In the genomic region with DNA sequence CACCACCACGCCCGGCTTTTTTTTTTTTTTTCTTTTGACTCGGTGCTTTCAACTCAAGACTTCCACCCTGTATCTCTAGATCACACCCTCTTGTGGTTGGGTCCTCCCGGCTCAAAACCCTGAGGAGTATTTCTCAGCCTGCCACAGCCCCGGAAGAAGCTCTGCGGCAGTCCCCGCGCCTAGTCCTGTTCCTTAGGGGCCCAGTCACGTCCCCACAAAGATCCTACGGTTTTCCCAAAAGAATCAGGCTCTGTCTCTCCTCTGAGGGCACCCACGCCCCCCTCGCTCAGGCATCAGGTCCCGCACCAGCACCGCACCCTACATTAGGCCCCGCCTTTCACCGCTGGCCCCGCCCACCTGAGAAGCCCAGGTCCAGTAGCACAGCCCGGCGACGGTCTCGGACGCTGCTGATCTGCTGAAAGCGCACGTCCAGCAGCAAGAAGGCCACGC, we compare ENCODE assay signal across 8 mouse cellular contexts. TPM values are rescaled to one million over a fixed set of nuclear protein-coding genes. Genes with fewer than 3 reads are reported as not detected.
DNase-seq lines count a peak whose midpoint lies in the region; ATAC-seq and TF ChIP-seq lines count a peak whose summit lies in the region.

No protein-coding gene starts in this region.

- peak; percentile 74 for DNase-seq in 416B (ENCODE audit: low read depth)
- DNase-seq in ES-E14 (ENCODE audit: low read depth, low spot score), result no peak
- DNase-seq in hindbrain, embryonic 10.5 days (ENCODE audit: low spot score), result peak; percentile 61
- DNase-seq in testis, postnatal 14 days (ENCODE audit: low spot score), result peak; percentile 57
- no peak for DNase-seq in ovary, postnatal 10 days (ENCODE audit: low spot score)

- no peaks in the 10 kb centered on the region for H3K9me3 ChIP-seq in ES-E14 (ENCODE audit: control insufficient read depth, insufficient read depth, low read depth, low read length)
- no peaks in the 10 kb centered on the region for H3K9me3 ChIP-seq in embryonic facial prominence, embryonic 13.5 days
- no peaks in the 10 kb centered on the region for H3K9me3 ChIP-seq in hindbrain, embryonic 10.5 days
- no peaks in the 10 kb centered on the region for H3K9me3 ChIP-seq in limb, embryonic 15.5 days
- H3K9me3 ChIP-seq in midbrain, embryonic 15.5 days, result no peaks in the 10 kb centered on the region

- H3K9ac ChIP-seq in ES-E14 (ENCODE audit: insufficient read depth, low read depth, low read length, poor library complexity, severe bottlenecking), result peak overlapping the region; percentile 1; the same call in 1 of the 2 replicates
- peak overlapping the region; percentile 58 for H3K9ac ChIP-seq in embryonic facial prominence, embryonic 13.5 days
- H3K9ac ChIP-seq in limb, embryonic 15.5 days, result no peak overlapping the region
- H3K9ac ChIP-seq in midbrain, embryonic 15.5 days, result peak overlapping the region; percentile 42

- H3K27me3 ChIP-seq in embryonic facial prominence, embryonic 13.5 days, result peaks cover 58% of the 10 kb centered on the region
- H3K27me3 ChIP-seq in hindbrain, embryonic 10.5 days (ENCODE audit: insufficient read depth, poor library complexity, severe bottlenecking), result peaks cover 58% of the 10 kb centered on the region
- H3K27me3 ChIP-seq in limb, embryonic 15.5 days, result peaks cover 51% of the 10 kb centered on the region
- H3K27me3 ChIP-seq in midbrain, embryonic 15.5 days (replicated peaks), result peaks cover 7% of the 10 kb centered on the region

- H3K4me1 ChIP-seq in ES-E14 (ENCODE audit: control insufficient read depth in 2 of 2, insufficient read depth in 2 of 2, low read length in 2 of 2, poor library complexity in 1 of 2), result peaks cover 7 to 11% of the 10 kb centered on the region in 2 experiments
- peaks cover 21% of the 10 kb centered on the region for H3K4me1 ChIP-seq in embryonic facial prominence, embryonic 13.5 days
- H3K4me1 ChIP-seq in hindbrain, embryonic 10.5 days (replicated peaks), result peaks cover 31% of the 10 kb centered on the region
- peaks cover 15% of the 10 kb centered on the region for H3K4me1 ChIP-seq in limb, embryonic 15.5 days
- peaks cover 35% of the 10 kb centered on the region for H3K4me1 ChIP-seq in midbrain, embryonic 15.5 days

- peak overlapping the region; percentile 15 to 16; a peak in 3 of 4 replicates for H3K4me3 ChIP-seq in ES-E14 (ENCODE audit: insufficient read depth in 1 of 2, low read depth in 1 of 2, low read length in 2 of 2, poor library complexity in 1 of 2, severe bottlenecking in 1 of 2)
- H3K4me3 ChIP-seq in embryonic facial prominence, embryonic 13.5 days, result peak overlapping the region; percentile 31
- peak overlapping the region; percentile 46 for H3K4me3 ChIP-seq in hindbrain, embryonic 10.5 days
- H3K4me3 ChIP-seq in limb, embryonic 15.5 days, result peak overlapping the region; percentile 35
- peak overlapping the region; percentile 81 for H3K4me3 ChIP-seq in midbrain, embryonic 15.5 days

- peak overlapping the region; percentile 55 for H3K4me2 ChIP-seq in embryonic facial prominence, embryonic 13.5 days
- H3K4me2 ChIP-seq in limb, embryonic 15.5 days, result peak overlapping the region; percentile 49
- H3K4me2 ChIP-seq in midbrain, embryonic 15.5 days, result peak overlapping the region; percentile 63

- WGBS in embryonic facial prominence, embryonic 13.5 days, result 2% methylated on average over 25 of the region's 25 CpGs
- WGBS in hindbrain, embryonic 10.5 days, result 2% methylated on average over 25 of the region's 25 CpGs
- WGBS in limb, embryonic 15.5 days, result 2% methylated on average over 25 of the region's 25 CpGs
- WGBS in midbrain, embryonic 15.5 days, result 3% methylated on average over 25 of the region's 25 CpGs

- no peak for ATAC-seq in embryonic facial prominence, embryonic 13.5 days (ENCODE audit: insufficient number of reproducible peaks, insufficient read depth, low FRiP score, low TSS enrichment, low read depth)
- ATAC-seq in limb, embryonic 15.5 days (ENCODE audit: insufficient number of reproducible peaks, low FRiP score, low TSS enrichment, low read depth), result no peak
- ATAC-seq in midbrain, embryonic 15.5 days (replicated peaks), result no peak

- in situ Hi-C loops in ES-E14 (cut with MboI; ENCODE audit: low sequenced_read_pairs in 2 of 2, unreplicated experiment in 2 of 2), result no loop called here

- H3K36me3 ChIP-seq in ES-E14 (ENCODE audit: control insufficient read depth, insufficient read depth, low read length, poor library complexity, severe bottlenecking), result peaks cover under 1% of the 10 kb centered on the region; the same call in 1 of the 2 replicates
- peaks cover 5% of the 10 kb centered on the region for H3K36me3 ChIP-seq in embryonic facial prominence, embryonic 13.5 days
- peaks cover 8% of the 10 kb centered on the region for H3K36me3 ChIP-seq in hindbrain, embryonic 10.5 days
- peaks cover 4% of the 10 kb centered on the region for H3K36me3 ChIP-seq in limb, embryonic 15.5 days
- no peaks in the 10 kb centered on the region for H3K36me3 ChIP-seq in midbrain, embryonic 15.5 days (replicated peaks)

- no peak overlapping the region for H3K27ac ChIP-seq in ES-E14 (ENCODE audit: insufficient read depth, low read depth, low read length, poor library complexity, severe bottlenecking)
- no peak overlapping the region for H3K27ac ChIP-seq in embryonic facial prominence, embryonic 13.5 days
- peak overlapping the region; percentile 24; the same call in 1 of the 2 replicates for H3K27ac ChIP-seq in hindbrain, embryonic 10.5 days
- no peak overlapping the region for H3K27ac ChIP-seq in limb, embryonic 15.5 days
- no peak overlapping the region for H3K27ac ChIP-seq in midbrain, embryonic 15.5 days

TF ChIP-seq in ES-E14, 5 proteins besides CTCF, POLR2A, EP300 and RAD21:
- TF ChIP-seq ZNF384 (IDR thresholded peaks at IDR 0.05; ENCODE audit: low read depth, low read length), result peak; percentile 64; the same call in 1 of the 2 replicates
- no peak for TF ChIP-seq ZC3H11A (IDR thresholded peaks at IDR 0.05; ENCODE audit: borderline replicate concordance, low read depth, low read length)

RNA-seq across cellular contexts. Expression of gene Syngr3, which starts 2.6 kb away (rescaled TPM):
- total RNA-seq in ES-E14 (2012; rRNA removed), result 4.1 and 13.1 TPM in 2 replicates
- 4.6 and 4.9 TPM in 2 replicates for polyA plus RNA-seq in embryonic facial prominence, embryonic 13.5 days (2015; fragmentation: Nextera tagmentation; extraction: Ambion mirVana)
- polyA plus RNA-seq in hindbrain, embryonic 10.5 days (2016; fragmentation: Nextera tagmentation; extraction: Ambion mirVana), result 9.2 and 15.1 TPM in 2 replicates
- 3.0 and 3.2 TPM in 2 replicates for polyA plus RNA-seq in limb, embryonic 15.5 days (2015; fragmentation: Nextera tagmentation; extraction: Ambion mirVana)
- polyA plus RNA-seq in midbrain, embryonic 15.5 days (2015; fragmentation: Nextera tagmentation; extraction: Ambion mirVana), result 240 and 255 TPM in 2 replicates

RNA-seq across cellular contexts. Expression of gene Gfer, which starts 8.8 kb away (rescaled TPM):
- total RNA-seq in ES-E14 (2012; rRNA removed), result 61.8 and 63.4 TPM in 2 replicates
- 43.8 and 49.0 TPM in 2 replicates for polyA plus RNA-seq in embryonic facial prominence, embryonic 13.5 days (2015; fragmentation: Nextera tagmentation; extraction: Ambion mirVana)
- polyA plus RNA-seq in hindbrain, embryonic 10.5 days (2016; fragmentation: Nextera tagmentation; extraction: Ambion mirVana), result 49.7 and 50.9 TPM in 2 replicates
- polyA plus RNA-seq in limb, embryonic 15.5 days (2015; fragmentation: Nextera tagmentation; extraction: Ambion mirVana), result 32.8 and 33.8 TPM in 2 replicates
- polyA plus RNA-seq in midbrain, embryonic 15.5 days (2015; fragmentation: Nextera tagmentation; extraction: Ambion mirVana), result 36.2 and 39.2 TPM in 2 replicates

RNA-seq across cellular contexts. Expression of gene Noxo1, which starts 8.9 kb away (rescaled TPM):
- 2.9 and 7.5 TPM in 2 replicates for total RNA-seq in ES-E14 (2012; rRNA removed)
- 2.6 and 3.5 TPM in 2 replicates for polyA plus RNA-seq in embryonic facial prominence, embryonic 13.5 days (2015; fragmentation: Nextera tagmentation; extraction: Ambion mirVana)
- polyA plus RNA-seq in hindbrain, embryonic 10.5 days (2016; fragmentation: Nextera tagmentation; extraction: Ambion mirVana), result 1.5 and 1.8 TPM in 2 replicates
- polyA plus RNA-seq in limb, embryonic 15.5 days (2015; fragmentation: Nextera tagmentation; extraction: Ambion mirVana), result 1.8 and 2.9 TPM in 2 replicates
- 2.1 and 2.5 TPM in 2 replicates for polyA plus RNA-seq in midbrain, embryonic 15.5 days (2015; fragmentation: Nextera tagmentation; extraction: Ambion mirVana)

RNA-seq across cellular contexts. Expression of gene Zfp598, which starts 17.7 kb away (rescaled TPM):
- total RNA-seq in ES-E14 (2012; rRNA removed), result 39.7 and 55.9 TPM in 2 replicates
- polyA plus RNA-seq in embryonic facial prominence, embryonic 13.5 days (2015; fragmentation: Nextera tagmentation; extraction: Ambion mirVana), result 21.4 and 22.1 TPM in 2 replicates
- polyA plus RNA-seq in hindbrain, embryonic 10.5 days (2016; fragmentation: Nextera tagmentation; extraction: Ambion mirVana), result 26.2 and 28.6 TPM in 2 replicates
- 21.4 and 22.1 TPM in 2 replicates for polyA plus RNA-seq in limb, embryonic 15.5 days (2015; fragmentation: Nextera tagmentation; extraction: Ambion mirVana)
- 21.9 and 22.9 TPM in 2 replicates for polyA plus RNA-seq in midbrain, embryonic 15.5 days (2015; fragmentation: Nextera tagmentation; extraction: Ambion mirVana)

RNA-seq across cellular contexts. Expression of gene Tbl3, which starts 20.3 kb away (rescaled TPM):
- 108 and 119 TPM in 2 replicates for total RNA-seq in ES-E14 (2012; rRNA removed)
- 74.2 and 81.6 TPM in 2 replicates for polyA plus RNA-seq in embryonic facial prominence, embryonic 13.5 days (2015; fragmentation: Nextera tagmentation; extraction: Ambion mirVana)
- polyA plus RNA-seq in hindbrain, embryonic 10.5 days (2016; fragmentation: Nextera tagmentation; extraction: Ambion mirVana), result 133 and 140 TPM in 2 replicates
- polyA plus RNA-seq in limb, embryonic 15.5 days (2015; fragmentation: Nextera tagmentation; extraction: Ambion mirVana), result 57.3 and 59.0 TPM in 2 replicates
- 71.4 and 72.1 TPM in 2 replicates for polyA plus RNA-seq in midbrain, embryonic 15.5 days (2015; fragmentation: Nextera tagmentation; extraction: Ambion mirVana)

Comparison
In these comparisons a context has a peak if more than half of its experiments do, and no peak if none do; other contexts are left out.
1. DNase-seq: peak in 416B (single experiment), hindbrain, embryonic 10.5 days (single experiment) and testis, postnatal 14 days (single experiment); none in ES-E14 (single experiment) and ovary, postnatal 10 days (single experiment).
2. H3K4me3 ChIP-seq: peak in every context shown above with its lines; median percentile 81 in midbrain, embryonic 15.5 days; 46 in hindbrain, embryonic 10.5 days; 35 in limb, embryonic 15.5 days; 31 in embryonic facial prominence, embryonic 13.5 days; 16 in ES-E14.
3. RNA of gene Syngr3, which starts 2.6 kb away (polyA plus RNA-seq): 240 to 255 TPM in midbrain, embryonic 15.5 days; 9.2 to 15.1 TPM in hindbrain, embryonic 10.5 days, 4.6 to 4.9 TPM in embryonic facial prominence, embryonic 13.5 days and 3.0 to 3.2 TPM in limb, embryonic 15.5 days; every median in the first group is over 10 times any median in the second.
4. Peak in every context shown above with its lines, with median percentiles within 50 percentile points of each other: H3K4me2 ChIP-seq.